Mouse (Mus musculus) intestine, embryonic 15.5 days (tissue): ENCODE measurements at regions not wholly inside any gene's neighbourhood (a gene's known extent, or its start where the extent isn't known, plus 50 kb on each side); places are given as distances from the start of the nearest gene placed in this dataset.

ENCODE experiments used
- ATAC-seq: fragments of 200-750 bp; cut with Nextera tagmentation; 2 replicates; pipeline ENCODE4 v1.8.0; 2017; ENCODE audit warnings: moderate TSS enrichment, moderate library complexity
- H3K27ac ChIP-seq: fragments of 300-500 bp; sonication (generic); 2 replicates; pipeline ENCODE4 v1.5.1; 2015; ENCODE audit warnings: mild to moderate bottlenecking, inconsistent platforms
- H3K27me3 ChIP-seq: fragments of 300-500 bp; sonication (generic); replicated peaks from 2 replicates; pipeline ENCODE4 v1.6.1; 2015; ENCODE audit warnings: inconsistent platforms
- H3K36me3 ChIP-seq: fragments of 300-500 bp; sonication (generic); 2 replicates; pipeline ENCODE4 v1.6.1; 2015; ENCODE audit warnings: inconsistent platforms
- H3K4me1 ChIP-seq: fragments of 300-500 bp; sonication (generic); replicated peaks from 2 replicates; pipeline ENCODE4 v1.6.1; 2015; ENCODE audit warnings: inconsistent platforms
- H3K4me2 ChIP-seq: fragments of 300-500 bp; sonication (generic); replicated peaks from 2 replicates; pipeline ENCODE4 v1.6.1; 2015; ENCODE audit warnings: mild to moderate bottlenecking, inconsistent platforms
- H3K4me3 ChIP-seq: fragments of 300-500 bp; sonication (generic); replicated peaks from 2 replicates; pipeline ENCODE4 v1.5.1; 2015; ENCODE audit warnings: inconsistent platforms
- H3K9ac ChIP-seq: fragments of 300-500 bp; sonication (generic); 2 replicates; pipeline ENCODE4 v1.6.1; 2015; ENCODE audit warnings: inconsistent platforms
- H3K9me3 ChIP-seq: fragments of 300-500 bp; sonication (generic); 2 replicates; pipeline ENCODE4 v1.6.1; 2016; ENCODE audit warnings: inconsistent platforms
- WGBS: fragments of 180-500 bp; shearing (Covaris S2); methylation state at CpG from one replicate; pipeline ENCODE4 v1.1.7; 2015; 5-methylcytosine and 5-hydroxymethylcytosine counted together

DNA sequence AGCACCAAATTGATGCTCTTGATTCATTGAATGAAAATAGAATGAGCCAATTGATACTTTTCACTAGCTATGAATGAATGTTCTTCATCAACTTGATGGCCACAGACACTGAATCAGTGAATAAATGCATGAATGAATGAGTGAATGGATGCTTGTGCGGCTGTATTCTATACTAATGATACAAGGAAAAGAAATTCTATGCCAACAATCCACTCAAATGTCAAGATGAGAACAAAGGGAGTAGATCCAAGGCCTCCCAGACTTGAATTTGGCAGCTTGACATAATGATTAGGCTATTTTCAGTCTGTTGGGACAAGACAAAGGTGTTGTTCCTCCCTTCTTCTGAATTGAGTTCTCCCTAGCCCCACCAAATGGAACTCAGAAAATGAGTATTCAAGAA lies 393.1 kb downstream of the Btg1 start:
- no peaks in the 10 kb centered on the region for H3K27me3 ChIP-seq
- 91% methylated on average over 1 of the region's 1 CpGs for WGBS
- H3K4me2 ChIP-seq, result no peak overlapping the region
- no peak for ATAC-seq
- no peaks in the 10 kb centered on the region for H3K4me1 ChIP-seq
- no peak overlapping the region for H3K9ac ChIP-seq
- H3K9me3 ChIP-seq, result no peaks in the 10 kb centered on the region
- no peak overlapping the region for H3K4me3 ChIP-seq
- H3K27ac ChIP-seq, result no peak overlapping the region
- H3K36me3 ChIP-seq, result no peaks in the 10 kb centered on the region

- Histone ChIP-seq H3K4me1 (no peaks in the 10 kb centered on the region), H3K36me3 (no peaks in the 10 kb centered on the region), H3K4me3 (no peak overlapping the region), H3K27me3 (no peaks in the 10 kb centered on the region), H3K27ac (no peak overlapping the region), H3K9ac (no peak overlapping the region), H3K4me2 (no peak overlapping the region), H3K9me3 (no peaks in the 10 kb centered on the region)
- no peak for ATAC-seq
- WGBS, result 59% methylated on average over 3 of the region's 3 CpGs
Observed at GRCm38 (mm10) chr10:97018641-97019040, 401.8 kb downstream of the Btg1 start.

DNA sequence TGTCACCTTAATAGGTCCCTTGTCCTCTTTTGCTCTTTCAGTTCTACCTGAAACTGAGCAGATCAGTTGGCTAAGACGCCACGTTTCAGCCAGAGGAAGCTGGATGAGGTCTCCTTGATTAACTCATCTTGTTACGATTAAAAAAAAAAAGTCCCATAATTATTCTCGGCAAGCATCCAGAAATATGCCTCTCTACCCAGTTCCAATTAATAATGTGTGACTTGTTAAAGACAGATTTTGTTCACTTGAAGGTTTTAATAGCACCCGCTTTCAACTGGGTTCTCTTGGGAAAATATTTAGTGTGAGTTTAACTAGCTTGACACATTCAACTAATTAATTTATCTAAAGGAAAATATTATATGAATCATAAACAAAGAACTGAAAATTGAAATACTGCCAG lies 412.0 kb downstream of the Btg1 start:
- H3K4me1 ChIP-seq, result no peaks in the 10 kb centered on the region
- no peak overlapping the region for H3K4me3 ChIP-seq
- no peak overlapping the region for H3K9ac ChIP-seq
- no peaks in the 10 kb centered on the region for H3K36me3 ChIP-seq
- ATAC-seq, result no peak
- no peak overlapping the region for H3K27ac ChIP-seq
- WGBS, result 87% methylated on average over 5 of the region's 5 CpGs
- H3K27me3 ChIP-seq, result no peaks in the 10 kb centered on the region
- no peak overlapping the region for H3K4me2 ChIP-seq
- no peaks in the 10 kb centered on the region for H3K9me3 ChIP-seq

DNA sequence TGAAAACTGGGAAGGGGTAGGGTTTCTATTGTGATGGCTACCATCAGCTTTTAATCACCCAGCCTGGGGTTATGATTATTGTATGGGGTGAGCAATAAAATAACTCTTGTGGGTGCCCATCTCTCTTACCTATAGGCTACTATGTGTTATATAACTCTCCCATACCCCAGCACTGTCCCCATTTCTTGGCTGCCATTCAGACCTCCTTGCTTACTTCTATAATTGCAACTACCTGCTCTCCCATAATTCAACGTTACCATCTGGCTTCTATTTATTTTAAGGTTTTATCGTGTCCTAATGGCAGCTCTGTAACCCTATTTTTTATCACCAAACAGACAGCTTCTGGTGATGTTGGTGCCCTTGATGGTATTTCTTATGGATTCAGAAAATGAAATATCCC lies 414.2 kb downstream of the Btg1 start:
- Histone ChIP-seq H3K9ac (no peak overlapping the region), H3K36me3 (no peaks in the 10 kb centered on the region), H3K4me2 (no peak overlapping the region), H3K9me3 (no peaks in the 10 kb centered on the region), H3K27me3 (no peaks in the 10 kb centered on the region), H3K27ac (no peak overlapping the region), H3K4me1 (no peaks in the 10 kb centered on the region), H3K4me3 (no peak overlapping the region)
- 74% methylated on average over 2 of the region's 2 CpGs for WGBS
- ATAC-seq, result no peak

DNA sequence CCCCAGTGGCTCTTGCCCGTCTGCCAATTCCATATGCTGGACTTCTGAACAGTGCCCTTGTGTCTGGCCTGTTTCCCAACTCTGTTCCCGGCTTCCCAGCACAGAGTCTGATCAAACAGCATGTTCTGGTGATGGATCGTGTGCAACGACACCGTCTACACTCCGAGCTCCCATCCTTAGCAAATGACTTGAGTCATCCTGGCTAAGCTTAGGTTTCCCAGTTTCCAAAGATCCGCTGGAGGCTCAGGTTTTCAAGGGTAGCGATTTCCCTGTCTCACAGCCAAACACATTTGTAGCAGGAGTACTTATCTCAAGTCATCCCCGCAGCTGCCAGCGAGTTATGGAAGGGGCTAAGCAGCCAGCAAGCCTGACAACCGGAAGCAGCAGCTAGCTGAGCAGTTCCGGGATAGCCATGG lies 418.6 kb downstream of the Btg1 start:
- Histone ChIP-seq H3K27ac (no peak overlapping the region), H3K4me2 (no peak overlapping the region), H3K27me3 (no peaks in the 10 kb centered on the region), H3K9me3 (no peaks in the 10 kb centered on the region), H3K4me1 (no peaks in the 10 kb centered on the region), H3K4me3 (no peak overlapping the region), H3K36me3 (no peaks in the 10 kb centered on the region), H3K9ac (no peak overlapping the region)
- ATAC-seq, result no peak
- WGBS, result 69% methylated on average over 12 of the region's 12 CpGs

DNA sequence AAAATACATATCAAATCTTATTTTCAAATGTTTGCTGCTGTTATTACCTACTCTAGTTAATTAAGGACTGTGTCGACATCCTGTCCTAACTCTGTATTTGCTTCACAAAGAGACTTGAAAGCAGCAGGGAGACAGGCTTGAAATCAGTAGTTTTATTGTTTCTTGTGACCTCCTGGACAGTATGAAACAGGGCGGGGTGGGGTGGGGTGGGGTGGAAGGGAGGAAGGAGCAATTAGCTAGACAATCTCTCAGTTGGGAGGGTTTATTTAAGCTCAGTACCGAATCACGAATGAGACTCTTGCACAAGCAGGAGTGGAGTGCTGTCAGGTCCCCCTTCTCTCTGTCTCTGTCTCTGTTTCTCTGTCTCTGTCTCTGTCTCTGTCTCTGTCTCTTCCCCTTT lies 421.2 kb downstream of the Btg1 start:
- ATAC-seq, result peak; percentile 75
- Histone ChIP-seq H3K9me3 (no peaks in the 10 kb centered on the region), H3K4me2 (no peak overlapping the region), H3K9ac (no peak overlapping the region), H3K4me1 (no peaks in the 10 kb centered on the region), H3K27ac (no peak overlapping the region), H3K4me3 (no peak overlapping the region), H3K36me3 (no peaks in the 10 kb centered on the region), H3K27me3 (no peaks in the 10 kb centered on the region)
- 41% methylated on average over 4 of the region's 4 CpGs for WGBS

DNA sequence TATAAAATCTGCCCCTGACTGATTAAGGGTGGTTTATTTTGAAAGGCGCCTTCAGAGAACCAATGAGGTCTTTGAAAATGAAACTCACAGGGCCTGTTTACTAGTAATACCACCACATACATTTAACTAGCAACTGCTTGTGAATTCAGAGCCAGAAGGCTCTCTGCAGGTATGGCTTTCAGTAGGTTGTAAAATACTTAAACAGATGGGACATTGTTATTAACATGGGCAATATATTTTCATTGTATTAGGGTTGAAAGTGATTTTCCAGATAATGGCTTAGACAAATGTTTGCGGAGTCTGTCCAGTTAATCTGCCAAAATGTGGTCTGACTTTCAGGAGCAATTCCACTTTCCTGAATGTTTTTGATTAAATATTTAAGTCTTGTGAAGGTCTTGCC lies 430.8 kb downstream of the Btg1 start:
- no peak overlapping the region for H3K4me3 ChIP-seq
- 66% methylated on average over 2 of the region's 2 CpGs for WGBS
- H3K4me2 ChIP-seq, result no peak overlapping the region
- H3K27ac ChIP-seq, result no peak overlapping the region
- H3K36me3 ChIP-seq, result no peaks in the 10 kb centered on the region
- H3K9me3 ChIP-seq, result no peaks in the 10 kb centered on the region
- ATAC-seq, result no peak
- H3K27me3 ChIP-seq, result no peaks in the 10 kb centered on the region
- no peaks in the 10 kb centered on the region for H3K4me1 ChIP-seq
- no peak overlapping the region for H3K9ac ChIP-seq

GRCm38 (mm10) chr10:97047996-97048395 lies 431.2 kb downstream of the Btg1 start:
- no peak overlapping the region for H3K9ac ChIP-seq

DNA sequence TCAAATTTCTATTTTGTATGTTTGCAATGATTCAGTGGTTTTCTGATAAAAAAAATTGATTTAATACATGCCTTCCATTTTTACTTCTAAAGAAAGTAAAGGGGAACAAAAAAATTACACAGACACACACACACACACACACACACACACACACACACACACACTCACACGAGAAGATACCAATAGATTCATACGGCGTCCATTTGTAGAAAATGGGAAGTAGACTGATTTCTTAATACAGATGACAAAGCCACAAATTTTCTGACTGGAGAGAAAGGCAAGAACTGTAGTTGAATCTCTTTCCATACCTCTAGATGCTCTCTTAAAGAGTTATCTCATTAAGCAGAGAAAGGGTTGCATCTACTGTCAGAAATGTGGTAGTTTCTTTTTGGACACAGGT lies 424.9 kb upstream of the Dcn start:
- Histone ChIP-seq H3K27ac (no peak overlapping the region), H3K36me3 (no peaks in the 10 kb centered on the region), H3K9me3 (no peaks in the 10 kb centered on the region), H3K27me3 (no peaks in the 10 kb centered on the region), H3K4me3 (no peak overlapping the region), H3K9ac (no peak overlapping the region), H3K4me1 (no peaks in the 10 kb centered on the region), H3K4me2 (no peak overlapping the region)
- 96% methylated on average over 3 of the region's 3 CpGs for WGBS
- ATAC-seq, result no peak

More at GRCm38 (mm10) chr10:97047996-97048395, 431.2 kb downstream of the Btg1 start:
- 74% methylated on average over 2 of the region's 2 CpGs for WGBS
- H3K9me3 ChIP-seq, result no peaks in the 10 kb centered on the region
- H3K4me1 ChIP-seq, result no peaks in the 10 kb centered on the region
- no peak overlapping the region for H3K27ac ChIP-seq
- ATAC-seq, result no peak
- H3K4me3 ChIP-seq, result no peak overlapping the region
- H3K36me3 ChIP-seq, result no peaks in the 10 kb centered on the region
- H3K27me3 ChIP-seq, result no peaks in the 10 kb centered on the region
- H3K4me2 ChIP-seq, result no peak overlapping the region

GRCm38 (mm10) chr10:97061961-97062360 lies 417.4 kb upstream of the Dcn start:
- ATAC-seq, result no peak
- Histone ChIP-seq H3K4me3 (no peak overlapping the region), H3K36me3 (no peaks in the 10 kb centered on the region), H3K27ac (no peak overlapping the region), H3K27me3 (no peaks in the 10 kb centered on the region), H3K9me3 (no peaks in the 10 kb centered on the region), H3K4me1 (no peaks in the 10 kb centered on the region), H3K9ac (no peak overlapping the region), H3K4me2 (no peak overlapping the region)
- WGBS, result 78% methylated on average over 3 of the region's 3 CpGs

- Histone ChIP-seq H3K27me3 (no peaks in the 10 kb centered on the region), H3K27ac (no peak overlapping the region), H3K4me3 (no peak overlapping the region), H3K9me3 (no peaks in the 10 kb centered on the region), H3K4me2 (no peak overlapping the region), H3K4me1 (no peaks in the 10 kb centered on the region), H3K36me3 (no peaks in the 10 kb centered on the region), H3K9ac (no peak overlapping the region)
- ATAC-seq, result no peak
Observed at GRCm38 (mm10) chr10:97064546-97064945, 414.9 kb upstream of the Dcn start.

DNA sequence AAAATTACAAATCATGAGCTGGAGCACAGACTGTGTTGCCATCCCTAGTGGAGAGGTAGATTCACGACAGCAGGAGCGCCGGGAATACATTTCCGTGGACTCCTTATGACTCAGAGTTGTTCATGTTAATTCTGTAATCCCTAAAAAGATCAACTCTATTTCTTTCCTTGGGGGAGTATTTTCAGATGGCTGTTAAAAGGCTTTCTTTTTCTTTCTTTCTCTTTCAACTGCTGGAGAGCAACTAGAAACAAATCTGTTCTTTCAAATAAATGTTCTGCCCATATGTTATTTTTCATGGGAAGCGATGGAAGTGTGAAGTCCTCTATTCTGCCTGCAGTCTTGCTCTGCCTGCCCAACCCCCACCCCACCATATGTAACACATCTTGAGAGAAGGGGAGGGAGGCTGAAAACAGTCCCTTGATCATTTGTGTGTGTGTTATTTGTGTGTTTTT lies 401.4 kb upstream of the Dcn start:
- Histone ChIP-seq H3K9me3 (no peaks in the 10 kb centered on the region), H3K9ac (no peak overlapping the region), H3K4me1 (no peaks in the 10 kb centered on the region), H3K4me2 (no peak overlapping the region), H3K27ac (no peak overlapping the region), H3K27me3 (no peaks in the 10 kb centered on the region), H3K4me3 (no peak overlapping the region), H3K36me3 (no peaks in the 10 kb centered on the region)
- ATAC-seq, result no peak
- 68% methylated on average over 5 of the region's 5 CpGs for WGBS

DNA sequence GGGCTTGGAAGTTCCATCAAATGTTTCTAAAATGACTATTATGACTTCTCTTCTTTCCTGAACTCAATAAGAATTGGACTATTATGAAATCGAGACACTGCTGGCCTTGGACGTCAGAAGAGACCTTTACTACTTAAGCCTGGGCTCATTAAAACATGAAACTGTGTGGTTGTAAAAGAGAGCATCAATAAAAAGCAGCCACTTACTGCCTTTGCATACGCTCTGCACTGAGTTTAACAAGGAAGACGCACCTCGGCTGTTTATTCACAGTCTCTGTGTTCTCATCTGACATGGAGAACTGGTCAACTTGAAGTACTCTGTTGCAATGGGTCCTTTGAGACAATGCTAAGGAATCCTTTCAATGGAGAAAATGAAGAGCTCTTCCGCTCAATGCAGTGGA lies 399.8 kb upstream of the Dcn start:
- Histone ChIP-seq H3K4me2 (no peak overlapping the region), H3K27me3 (no peaks in the 10 kb centered on the region), H3K9ac (no peak overlapping the region), H3K4me1 (no peaks in the 10 kb centered on the region), H3K36me3 (no peaks in the 10 kb centered on the region), H3K9me3 (no peaks in the 10 kb centered on the region), H3K27ac (no peak overlapping the region), H3K4me3 (no peak overlapping the region)
- ATAC-seq, result peak; percentile 65
- WGBS, result 61% methylated on average over 6 of the region's 6 CpGs

DNA sequence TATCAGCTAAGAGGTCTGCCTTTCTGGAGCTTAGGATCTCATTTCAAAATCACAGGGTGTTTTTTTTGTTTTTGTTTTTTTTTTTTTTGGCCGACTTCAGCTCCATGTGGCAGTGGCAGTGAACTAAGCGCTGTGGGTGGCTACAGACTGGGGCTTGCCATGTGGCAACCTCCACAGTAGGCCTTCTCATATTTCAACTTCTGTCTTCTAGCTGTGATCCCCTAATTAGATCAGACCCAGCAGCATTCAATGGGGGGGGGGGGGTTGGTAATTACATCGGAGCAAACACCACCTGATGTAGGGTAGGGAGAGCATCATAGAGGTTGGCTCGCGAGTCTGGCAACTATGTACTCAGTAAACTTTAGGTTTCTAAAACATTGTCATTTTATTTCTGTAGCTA lies 392.1 kb upstream of the Dcn start:
- Histone ChIP-seq H3K27me3 (no peaks in the 10 kb centered on the region), H3K9me3 (no peaks in the 10 kb centered on the region), H3K36me3 (no peaks in the 10 kb centered on the region), H3K9ac (no peak overlapping the region), H3K27ac (no peak overlapping the region), H3K4me2 (no peak overlapping the region), H3K4me3 (no peak overlapping the region), H3K4me1 (no peaks in the 10 kb centered on the region)
- WGBS, result 73% methylated on average over 5 of the region's 5 CpGs
- no peak for ATAC-seq
